Mouse (Mus musculus) retina, embryonic 14.5 days (tissue): ENCODE measurements around the gene Fam227b.

ENCODE experiments used
- DNase-seq: peaks from one replicate; pipeline ENCODE4 v3.0.0-alpha.2; 2015; ENCODE audit warnings: low spot score

The Fam227b gene

GRCm38 (mm10) chr2:126061037-126061773 lies 90.6 kb downstream of the Fam227b start:
- DNase-seq: no peak

- DNase-seq: peak; percentile 16
Observed at GRCm38 (mm10) chr2:126060595-126060994, 91.2 kb downstream of the Fam227b start.

- DNase-seq: no peak
Observed at GRCm38 (mm10) chr2:126053657-126054056, 98.1 kb downstream of the Fam227b start.

DNA sequence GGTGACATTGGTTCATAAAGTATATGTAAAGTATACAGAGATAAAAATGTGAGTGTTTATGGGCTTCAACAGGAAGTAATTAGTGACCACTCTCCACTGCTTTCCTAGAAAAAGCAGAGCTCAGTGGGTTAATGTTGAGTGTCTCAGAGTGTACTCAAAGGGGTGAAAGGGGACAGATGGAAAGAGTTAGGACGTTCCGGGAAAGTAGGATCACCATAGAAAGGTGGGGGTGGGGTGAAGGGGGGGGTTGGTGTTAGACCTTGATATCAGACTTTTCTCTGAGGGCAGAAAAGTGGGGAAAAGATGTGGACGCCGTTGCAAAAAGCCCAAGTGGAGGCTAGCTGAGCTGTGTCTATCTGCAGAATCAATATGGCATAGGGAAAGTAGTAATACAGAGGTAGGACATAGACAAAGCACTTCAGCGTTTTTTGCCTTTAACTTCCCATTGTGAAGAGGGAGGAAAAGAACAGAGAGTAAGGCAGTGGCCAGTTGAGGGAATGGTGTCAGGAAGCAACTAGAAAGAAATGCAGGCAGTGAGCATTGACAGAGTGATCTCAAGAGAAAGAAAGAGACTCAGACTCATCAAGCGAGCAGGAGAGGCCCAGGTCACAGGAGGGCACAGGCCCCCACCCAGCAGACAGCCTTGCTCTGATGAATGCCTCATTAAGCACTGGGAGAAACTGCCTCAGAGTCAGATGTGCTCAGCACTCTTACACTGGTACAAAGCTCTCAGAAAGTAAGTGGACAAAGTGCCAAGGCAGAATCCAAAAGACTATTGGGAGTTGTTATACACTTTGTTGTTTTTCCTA lies 98.9 kb downstream of the Fam227b start:
- DNase-seq: peak; percentile 57

GRCm38 (mm10) chr2:126045621-126046020 lies 106.2 kb downstream of the Fam227b start:
- no peak for DNase-seq

- DNase-seq: no peak
Observed at GRCm38 (mm10) chr2:126042674-126043073, 109.1 kb downstream of the Fam227b start.

- no peak for DNase-seq
Observed at GRCm38 (mm10) chr2:126041237-126041636, 110.6 kb downstream of the Fam227b start.

GRCm38 (mm10) chr2:126040651-126041050 lies 111.2 kb downstream of the Fam227b start:
- no peak for DNase-seq

GRCm38 (mm10) chr2:126039414-126039891 lies 112.4 kb downstream of the Fam227b start:
- no peak for DNase-seq

DNA sequence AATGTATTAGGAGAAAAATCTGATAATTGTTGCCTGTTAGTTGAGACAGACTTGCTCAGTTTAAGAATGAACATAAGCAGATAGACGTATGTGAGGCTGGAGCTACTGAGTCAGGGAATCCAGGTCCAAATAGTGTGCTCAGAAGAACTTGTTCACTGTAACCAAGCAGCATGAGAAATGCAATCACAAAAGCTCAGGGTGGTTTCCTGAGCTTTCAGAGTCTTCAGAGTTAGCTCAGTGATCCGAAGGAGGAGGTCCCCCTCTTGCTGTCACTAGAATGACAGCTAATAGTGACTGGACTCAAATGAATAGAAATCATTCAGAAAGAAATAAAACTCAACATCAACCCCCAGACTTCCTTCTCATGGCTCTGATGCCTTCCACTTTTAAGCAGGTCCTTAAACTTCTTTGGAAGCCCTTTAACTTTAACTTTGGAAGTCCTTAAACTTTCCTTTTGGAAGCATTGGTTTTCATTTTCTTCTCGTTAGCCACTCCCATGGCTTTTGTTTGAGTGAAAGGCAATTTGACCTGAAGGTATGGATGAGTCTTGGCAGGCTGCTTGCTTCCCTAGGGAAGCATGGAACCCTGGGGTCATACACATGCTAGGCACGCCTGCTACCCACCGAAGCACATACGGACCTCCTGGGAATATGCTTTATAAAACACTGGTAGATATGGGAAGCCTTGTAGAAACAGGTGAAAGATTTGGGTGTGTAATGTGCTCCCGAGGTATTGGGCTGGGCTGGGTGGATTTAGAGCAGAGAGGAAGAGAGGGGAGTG lies 113.4 kb downstream of the Fam227b start:
- no peak for DNase-seq

DNA sequence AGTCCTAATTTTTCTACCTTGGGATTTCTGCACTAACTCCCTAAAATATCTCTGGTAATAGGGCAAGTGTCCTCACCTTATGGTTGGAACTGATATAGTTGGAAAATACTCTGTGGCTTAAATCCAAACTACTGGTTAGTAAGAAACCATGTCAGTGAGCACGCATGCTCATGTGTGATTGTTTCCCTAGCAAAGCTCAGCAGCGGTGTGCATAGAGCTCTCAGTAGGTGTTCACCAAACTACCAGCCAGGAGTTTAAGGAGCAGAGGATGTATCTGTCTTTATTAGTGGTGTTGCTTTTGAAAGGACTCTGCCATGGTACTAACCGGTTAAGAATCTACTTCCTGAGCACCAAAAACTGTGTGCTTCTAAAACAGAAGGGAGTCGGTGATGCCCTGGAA lies 115.7 kb downstream of the Fam227b start:
- no peak for DNase-seq

GRCm38 (mm10) chr2:126035013-126035770 lies 116.6 kb downstream of the Fam227b start:
- no peak for DNase-seq

DNA sequence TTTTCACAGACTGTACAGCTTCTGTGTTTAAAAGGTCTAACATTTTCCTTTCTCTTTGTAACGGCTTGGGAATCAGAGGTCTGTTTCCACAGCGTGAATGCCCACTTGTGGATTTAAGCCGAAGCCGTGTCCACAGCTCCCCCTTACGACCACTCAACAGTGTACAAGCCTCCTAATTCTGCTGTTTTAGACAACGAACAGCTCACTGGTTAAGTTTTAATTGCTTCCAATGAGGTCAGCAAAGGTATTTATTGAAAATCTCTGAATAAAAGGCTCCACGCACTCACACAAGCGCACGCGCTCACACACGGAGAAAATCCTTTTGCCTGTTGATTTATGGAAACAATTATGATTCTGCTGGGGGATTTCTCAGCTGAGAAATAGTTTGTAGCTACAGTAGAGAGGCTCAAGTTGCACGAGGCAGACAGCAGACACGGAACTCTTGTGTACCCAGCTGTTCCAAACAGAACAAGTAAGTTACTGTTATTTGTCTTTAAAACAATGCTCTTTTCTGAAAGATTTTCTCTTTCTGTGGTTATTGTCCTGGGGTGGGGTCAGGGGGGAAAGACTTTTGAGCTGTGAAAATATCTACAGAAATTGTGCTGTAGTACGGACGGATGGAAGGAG lies 117.3 kb downstream of the Fam227b start, which contains the start of gene Fgf7:
Gene Fgf7, plus strand, starts transcription at position 280 of the 627 bp plus-strand sequence.
- DNase-seq: peak; percentile 45

DNA sequence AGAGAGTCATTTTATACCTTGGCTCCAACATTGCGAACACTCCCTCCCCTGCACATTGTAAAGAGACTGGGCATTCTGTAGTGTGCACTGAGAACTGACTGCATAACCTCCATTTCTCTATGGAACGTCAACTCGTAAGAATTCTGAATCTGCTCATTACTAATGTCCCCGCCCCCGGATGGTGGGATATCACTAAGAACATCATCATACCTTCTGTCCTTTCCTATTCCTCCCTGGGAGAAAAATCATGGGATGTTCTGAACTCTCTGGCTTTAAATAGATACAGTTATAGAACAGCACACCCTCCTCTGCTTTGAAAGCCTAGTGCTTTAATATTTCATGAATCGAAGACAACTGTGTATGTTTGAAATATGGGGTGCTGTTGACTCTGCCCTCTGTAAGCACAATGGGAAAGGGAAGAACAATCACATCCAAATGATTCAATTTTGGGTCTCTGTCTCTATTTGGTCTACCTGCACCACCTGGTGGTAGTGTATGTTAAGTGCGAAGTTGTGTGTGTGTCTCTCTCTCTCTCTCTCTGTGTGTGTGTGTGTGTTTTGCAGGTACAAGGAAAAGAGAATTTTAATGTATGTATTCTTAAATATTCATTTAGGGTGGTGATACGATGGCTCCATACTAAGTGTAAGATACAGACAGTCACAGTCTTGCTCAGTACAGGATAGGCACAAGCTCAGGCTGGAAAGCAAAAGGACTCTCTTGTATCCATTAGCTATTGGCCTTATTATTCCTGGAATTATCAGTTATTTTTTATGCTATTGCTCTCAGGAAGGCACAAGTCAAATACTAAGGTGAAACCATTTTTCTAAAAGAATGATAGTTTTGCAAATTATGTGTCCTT lies 118.5 kb downstream of the Fam227b start:
- DNase-seq: peak; percentile 41

DNA sequence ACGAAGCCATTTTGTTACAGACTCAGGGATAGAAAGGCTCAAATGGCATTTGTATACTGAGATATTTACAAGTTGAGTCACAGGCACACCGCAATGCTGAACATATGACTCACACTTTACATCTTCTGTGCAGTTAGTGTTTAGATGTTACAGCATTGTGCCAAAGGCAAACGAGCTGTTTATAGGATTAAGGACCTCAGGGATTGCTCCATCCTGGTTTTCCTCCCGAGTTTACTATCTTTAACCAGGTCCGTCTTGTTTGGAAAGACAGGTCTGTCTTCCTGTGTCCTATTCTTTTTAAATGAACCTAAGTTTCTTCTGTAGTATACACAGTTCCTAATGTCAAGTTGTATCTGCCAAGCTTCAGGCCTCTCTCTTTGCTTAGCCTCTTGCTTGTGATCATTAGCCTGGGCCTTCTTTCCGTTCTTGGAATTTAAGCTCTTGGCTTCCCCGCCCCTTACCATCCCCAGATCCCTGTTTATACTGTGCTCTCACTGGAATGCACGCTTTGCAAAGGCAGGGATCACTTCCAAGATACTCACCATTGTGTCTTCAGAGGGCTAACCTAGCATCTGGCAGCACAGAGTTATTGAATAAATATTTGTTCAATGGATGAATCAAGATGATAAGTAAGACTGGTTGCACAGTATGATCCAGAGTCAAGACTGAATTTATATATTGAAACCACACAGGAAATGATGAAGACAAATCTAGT lies 120.5 kb downstream of the Fam227b start:
- DNase-seq: no peak

- DNase-seq: no peak
Observed at GRCm38 (mm10) chr2:126015763-126016473, 135.9 kb downstream of the Fam227b start.

GRCm38 (mm10) chr2:126014989-126015710 lies 136.7 kb downstream of the Fam227b start:
- no peak for DNase-seq

- DNase-seq: no peak
Observed at GRCm38 (mm10) chr2:126006742-126007141, 145.1 kb downstream of the Fam227b start.
